Mouse (Mus musculus) retina, adult 2 months (tissue): ENCODE results near the gene Blnk.
A peak's percentile ranks its signal among the peaks of the same experiment; 100 is the strongest.

ENCODE experiments used
- DNase-seq: peaks from one replicate; pipeline ENCODE4 v3.0.0-alpha.2; 2012; ENCODE audit warnings: low read depth, low spot score

Blnk gene

GRCm38 (mm10) chr19:40964936-40965850, 29.1 kb downstream of the Blnk start:
- DNase-seq, result no peak

GRCm38 (mm10) chr19:40964367-40964891, 29.9 kb downstream of the Blnk start:
- no peak for DNase-seq

- DNase-seq, result no peak
Measured at GRCm38 (mm10) chr19:40962988-40963387, 31.3 kb downstream of the Blnk start.

GRCm38 (mm10) chr19:40958981-40959380, 35.4 kb downstream of the Blnk start:
- DNase-seq, result no peak

GRCm38 (mm10) chr19:40946937-40947577, 47.3 kb downstream of the Blnk start:
- DNase-seq, result no peak

- DNase-seq, result no peak
Measured at GRCm38 (mm10) chr19:40943552-40943951, 50.8 kb downstream of the Blnk start.

- DNase-seq, result no peak
Measured at GRCm38 (mm10) chr19:40936038-40936437, 58.3 kb downstream of the Blnk start.

GRCm38 (mm10) chr19:40935376-40935775, 59.0 kb downstream of the Blnk start:
- no peak for DNase-seq

- no peak for DNase-seq
Measured at GRCm38 (mm10) chr19:40931581-40932369, 62.6 kb downstream of the Blnk start.

GRCm38 (mm10) chr19:40895393-40895703, 99.0 kb downstream of the Blnk start:
- DNase-seq, result no peak

- DNase-seq, result peak; percentile 87
Measured at GRCm38 (mm10) chr19:40894519-40895392, 99.6 kb downstream of the Blnk start, which contains the start of gene Zfp518a. Gene Zfp518a (plus strand): TSS chr19:40894705.

GRCm38 (mm10) chr19:40894071-40894506, 100.2 kb downstream of the Blnk start:
- DNase-seq, result no peak

- no peak for DNase-seq
Measured at GRCm38 (mm10) chr19:40888887-40889286, 105.4 kb downstream of the Blnk start.

GRCm38 (mm10) chr19:40881700-40882099, 112.6 kb downstream of the Blnk start:
- no peak for DNase-seq
